Mouse (Mus musculus) CH12.LX (cell line): ENCODE data around the gene Homez.

Experiments used
- CTCF ChIP-seq, 2 experiments: IDR thresholded peaks in 1 of 2; conservative IDR thresholded peaks in 1 of 2; 2 replicates each; pipeline ENCODE4 v1.5.1; 2011 to 2012; ENCODE audit warnings: low read depth in 2 of 2, low read length in 2 of 2, improper control_type of control experiment in 1 of 2, inconsistent platforms in 1 of 2, mild to moderate bottlenecking in 1 of 2, moderate library complexity in 1 of 2
- MXI1 ChIP-seq: IDR thresholded peaks from 2 replicates; pipeline ENCODE4 v1.6.1; 2011; ENCODE audit warnings: mild to moderate bottlenecking, low read depth, low read length, improper control_type of control experiment
- MYC ChIP-seq: IDR thresholded peaks from 2 replicates; pipeline ENCODE4 v1.6.1; 2011; ENCODE audit warnings: low read depth, mild to moderate bottlenecking, improper control_type of control experiment, low read length
- POLR2A ChIP-seq: IDR thresholded peaks from 2 replicates; pipeline ENCODE4 v1.6.1; 2011; ENCODE audit warnings: low read depth, mild to moderate bottlenecking, improper control_type of control experiment, low read length
- POLR2AphosphoS2 ChIP-seq: IDR thresholded peaks from 2 replicates; pipeline ENCODE4 v1.6.1; 2011; ENCODE audit warnings: low read depth, low read length, improper control_type of control experiment
- RCOR1 ChIP-seq: conservative IDR thresholded peaks from 2 replicates; pipeline ENCODE4 v1.6.1; 2012; ENCODE audit warnings: low read depth, mild to moderate bottlenecking, inconsistent platforms, low read length, improper control_type of control experiment
- ZC3H11A ChIP-seq: IDR thresholded peaks from 2 replicates; pipeline ENCODE4 v1.6.1; 2012; ENCODE audit warnings: low read depth, mild to moderate bottlenecking, inconsistent platforms, low read length, improper control_type of control experiment

DNA sequence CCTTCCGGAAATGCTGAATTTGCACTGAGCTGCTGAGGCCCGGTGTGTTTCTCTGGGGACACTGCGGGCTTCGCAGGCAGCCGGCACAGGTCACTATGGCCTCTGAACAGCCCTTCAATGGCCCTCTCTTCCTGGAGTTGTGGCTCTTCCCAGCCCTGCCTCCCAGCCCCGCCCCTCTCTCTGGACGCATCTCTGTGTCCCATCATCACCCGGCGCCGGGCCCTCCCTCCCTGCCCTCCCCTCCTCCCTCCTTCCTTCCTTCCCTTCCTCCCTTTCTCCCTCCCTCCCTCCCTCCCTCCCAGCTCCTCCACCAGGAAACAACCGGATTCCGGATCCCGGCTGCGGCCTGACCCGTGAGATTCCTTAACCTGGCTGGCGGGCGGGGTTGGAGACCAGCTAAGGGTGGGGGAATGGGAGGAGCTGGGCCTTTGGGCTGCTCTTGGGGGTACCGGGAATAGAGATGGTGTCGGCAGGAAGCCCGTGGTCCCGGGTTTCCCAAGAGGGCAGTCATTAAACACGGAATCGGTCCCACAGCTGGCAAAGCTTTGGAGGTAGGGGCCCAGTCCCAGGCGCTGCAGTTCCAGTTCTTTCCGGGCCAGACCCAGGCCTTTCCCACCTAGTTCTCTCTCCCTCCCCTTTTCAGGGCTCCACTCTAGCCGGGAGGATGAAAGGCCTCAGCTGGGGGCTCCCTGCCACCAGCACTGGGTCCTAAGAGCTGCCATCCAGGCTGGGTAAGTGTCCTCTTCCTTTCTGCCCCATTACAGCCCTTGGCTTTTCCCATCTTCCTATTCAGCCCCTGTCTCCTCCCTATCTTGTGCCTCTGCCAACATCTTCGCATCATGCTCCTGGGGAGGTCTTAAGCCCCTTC lies 12.6 kb upstream of the Homez start, which contains the start of the genes Bcl2l2 and Gm20521:
- TF ChIP-seq POLR2AphosphoS2 (no peak), CTCF (conservative IDR thresholded peaks at IDR 0.05 in 1 of 2, IDR thresholded peaks at IDR 0.05 in 1 of 2; ENCODE audit: low read depth in 2 of 2, low read length in 2 of 2) (no peak), MYC (no peak), MXI1 (no peak), POLR2A (peak; percentile 62; the same call in 1 of the 2 replicates), ZC3H11A (no peak), RCOR1 (no peak)
